Mouse (Mus musculus) bone marrow, adult 2 months (tissue): ENCODE data around the gene Gcg. TPM values are rescaled to one million over a fixed set of nuclear protein-coding genes. Genes with fewer than 3 reads are reported as not detected.

Source experiments
- H3K27ac ChIP-seq: fragments of 200-500 bp; 2 replicates; pipeline ENCODE4 v1.5.1; 2012; ENCODE audit warnings: low read depth, mild to moderate bottlenecking, control low read depth, inconsistent platforms, low read length; ENCODE audit not compliant: control insufficient read depth, poor library complexity, insufficient read depth
- H3K4me1 ChIP-seq: fragments of 200-500 bp; 2 replicates; pipeline ENCODE4 v1.6.1; 2011; ENCODE audit warnings: low read length; ENCODE audit not compliant: control insufficient read depth, insufficient read depth
- H3K4me3 ChIP-seq: fragments of 200-500 bp; replicated peaks from 2 replicates; pipeline ENCODE3; 2011; ENCODE audit warnings: mild to moderate bottlenecking, low read depth, low read length, control low read depth; ENCODE audit not compliant: control insufficient read depth
- CTCF ChIP-seq: fragments of 200-500 bp; IDR thresholded peaks from 2 replicates; pipeline ENCODE4 v1.5.1; 2011; ENCODE audit warnings: low read length, control low read depth; ENCODE audit not compliant: control insufficient read depth, insufficient read depth
- POLR2A ChIP-seq: fragments of 200-500 bp; IDR thresholded peaks from 2 replicates; pipeline ENCODE4 v1.6.1; 2011; ENCODE audit warnings: low read depth, mild to moderate bottlenecking, control low read depth, low read length, borderline replicate concordance; ENCODE audit not compliant: control insufficient read depth
- WGBS: fragments of 180-500 bp; shearing (Covaris S2); methylation state at CpG from one replicate; pipeline ENCODE4 v1.1.7; 2018; 5-methylcytosine and 5-hydroxymethylcytosine counted together
- polyA plus RNA-seq: library from polyadenylated mRNA; stranded (reverse); fragments of >200 nt; gene quantifications from 2 replicates; pipeline ENCODE4 v1.2.4, GENCODE M21; 2011; ENCODE audit warnings: low replicate concordance; ENCODE audit not compliant: missing spikeins, insufficient read depth, insufficient read length

Gene Gcg
- polyA plus RNA-seq, 1 experiment = not detected

- WGBS = 78% methylated on average over 5 of the region's 5 CpGs
- Histone ChIP-seq H3K4me3 (no peak overlapping the region), H3K27ac (no peak overlapping the region), H3K4me1 (no peaks in the 10 kb centered on the region)
- TF ChIP-seq POLR2A (no peak), CTCF (no peak)
Measured at GRCm38 (mm10) chr2:62503326-62503725, 19.9 kb upstream of the Gcg start.

- Histone ChIP-seq H3K4me3 (no peak overlapping the region), H3K4me1 (no peaks in the 10 kb centered on the region), H3K27ac (no peak overlapping the region)
- TF ChIP-seq POLR2A = no peak
- no peak for TF ChIP-seq CTCF
- 86% methylated on average over 4 of the region's 4 CpGs for WGBS
Measured at GRCm38 (mm10) chr2:62502516-62502915, 19.1 kb upstream of the Gcg start.

GRCm38 (mm10) chr2:62498821-62499220, 15.4 kb upstream of the Gcg start:
- H3K4me1 ChIP-seq = no peaks in the 10 kb centered on the region
- H3K27ac ChIP-seq = no peak overlapping the region
- WGBS = 79% methylated on average over 5 of the region's 5 CpGs
- H3K4me3 ChIP-seq = no peak overlapping the region
- TF ChIP-seq POLR2A (no peak), CTCF (no peak)

- 79% methylated on average over 4 of the region's 4 CpGs for WGBS
- TF ChIP-seq CTCF = no peak
- TF ChIP-seq POLR2A = no peak
- H3K27ac ChIP-seq = no peak overlapping the region
- no peak overlapping the region for H3K4me3 ChIP-seq
- no peaks in the 10 kb centered on the region for H3K4me1 ChIP-seq
Measured at GRCm38 (mm10) chr2:62498086-62498485, 14.6 kb upstream of the Gcg start.

GRCm38 (mm10) chr2:62497333-62498002, 14.0 kb upstream of the Gcg start:
- H3K4me1 ChIP-seq = no peaks in the 10 kb centered on the region
- no peak for TF ChIP-seq POLR2A
- no peak for TF ChIP-seq CTCF
- H3K4me3 ChIP-seq = no peak overlapping the region
- 76% methylated on average over 5 of the region's 5 CpGs for WGBS
- H3K27ac ChIP-seq = no peak overlapping the region

- H3K4me3 ChIP-seq = no peak overlapping the region
- H3K27ac ChIP-seq = no peak overlapping the region
- 87% methylated on average over 4 of the region's 4 CpGs for WGBS
- TF ChIP-seq POLR2A (no peak), CTCF (no peak)
- no peaks in the 10 kb centered on the region for H3K4me1 ChIP-seq
Measured at GRCm38 (mm10) chr2:62495407-62495806, 12.0 kb upstream of the Gcg start.

- Histone ChIP-seq H3K4me3 (no peak overlapping the region), H3K27ac (no peak overlapping the region), H3K4me1 (no peaks in the 10 kb centered on the region)
- 86% methylated on average over 6 of the region's 6 CpGs for WGBS
- TF ChIP-seq CTCF (no peak), POLR2A (no peak)
Measured at GRCm38 (mm10) chr2:62489832-62490231, 6.4 kb upstream of the Gcg start.

- WGBS = 85% methylated on average over 3 of the region's 3 CpGs
- TF ChIP-seq POLR2A (no peak), CTCF (0 out of 2 replicates have a peak, but pooled peaks have one; percentile 7)
- no peak overlapping the region for H3K4me3 ChIP-seq
- no peaks in the 10 kb centered on the region for H3K4me1 ChIP-seq
- H3K27ac ChIP-seq = no peak overlapping the region
Measured at GRCm38 (mm10) chr2:62484906-62485305, 1.5 kb upstream of the Gcg start.
